Mouse (Mus musculus) CH12.LX (cell line): Measurements from ENCODE around the gene Cnpy1. TPM values are rescaled to one million over a fixed set of nuclear protein-coding genes. Genes with fewer than 3 reads are reported as not detected.

Experiments
- DNase-seq: peaks from one replicate; pipeline ENCODE4 v3.0.0-alpha.2; 2013; ENCODE audit errors: extremely low read depth
- H3K27ac ChIP-seq: 2 replicates; pipeline ENCODE4 v1.5.1; 2012; ENCODE audit warnings: low read depth, mild to moderate bottlenecking, control low read depth, moderate library complexity; ENCODE audit not compliant: insufficient read depth
- H3K27me3 ChIP-seq: replicated peaks from 2 replicates; pipeline ENCODE3; 2012; ENCODE audit warnings: inconsistent platforms
- H3K36me3 ChIP-seq, 2 experiments: replicated peaks in 1 of 2; 2 replicates each; pipeline versions ENCODE3 to v1.6.1; 2012; ENCODE audit warnings: inconsistent platforms in 1 of 2, low read length in 1 of 2, mild to moderate bottlenecking in 1 of 2, mixed read lengths in 1 of 2, moderate library complexity in 1 of 2; ENCODE audit not compliant: control insufficient read depth in 1 of 2, insufficient read depth in 1 of 2
- H3K4me1 ChIP-seq, 2 experiments: 2 replicates each; pipeline ENCODE4 v1.6.1; 2012; ENCODE audit warnings: inconsistent platforms in 1 of 2, moderate library complexity in 1 of 2; ENCODE audit not compliant: insufficient read depth in 2 of 2, control insufficient read depth in 1 of 2
- H3K4me2 ChIP-seq: 2 replicates; pipeline ENCODE4 v1.6.1; 2012; ENCODE audit warnings: low read depth, mild to moderate bottlenecking, control low read depth; ENCODE audit not compliant: poor library complexity, insufficient read depth, severe bottlenecking
- H3K4me3 ChIP-seq, 3 experiments: fragments of 150-350 bp in 1 of 3; sonication (generic) in 1 of 3; replicated peaks in 1 of 3; 2 replicates each; pipeline versions ENCODE3 to v1.5.1; 2011 to 2012; ENCODE audit warnings: low read depth in 2 of 3, low read length in 2 of 3, mild to moderate bottlenecking in 2 of 3, moderate library complexity in 2 of 3, control low read depth in 1 of 3, improper control_type of control experiment in 1 of 3, inconsistent platforms in 1 of 3, mixed read lengths in 1 of 3; ENCODE audit not compliant: poor library complexity in 1 of 3
- H3K79me2 ChIP-seq: replicated peaks from 2 replicates; pipeline ENCODE4 v1.6.1; 2012; ENCODE audit warnings: mild to moderate bottlenecking, moderate library complexity; ENCODE audit not compliant: control insufficient read depth, poor library complexity, insufficient read depth, severe bottlenecking; ENCODE audit errors: extremely low read depth
- H3K9ac ChIP-seq: 2 replicates; pipeline ENCODE4 v1.6.1; 2012; ENCODE audit warnings: low read depth, mild to moderate bottlenecking, control low read depth, moderate library complexity; ENCODE audit not compliant: insufficient read depth
- H3K9me3 ChIP-seq: replicated peaks from 2 replicates; pipeline ENCODE3; 2012; ENCODE audit warnings: low read length, inconsistent platforms, mixed read lengths
- CHD2 ChIP-seq: IDR thresholded peaks from 2 replicates; pipeline ENCODE4 v1.6.1; 2011; ENCODE audit warnings: low read length, improper control_type of control experiment
- ETS1 ChIP-seq: conservative IDR thresholded peaks from 2 replicates; pipeline ENCODE4 v1.6.1; 2012; ENCODE audit warnings: low read depth, mild to moderate bottlenecking, inconsistent platforms, low read length, improper control_type of control experiment, moderate library complexity
- GABPA ChIP-seq: IDR thresholded peaks from 2 replicates; pipeline ENCODE4 v1.6.1; 2012; ENCODE audit warnings: low read depth, low read length, improper control_type of control experiment, inconsistent platforms; ENCODE audit not compliant: insufficient replicate concordance
- IRF4 ChIP-seq: IDR thresholded peaks from 2 replicates; pipeline ENCODE4 v1.6.1; 2014; ENCODE audit warnings: low read depth, mild to moderate bottlenecking, inconsistent platforms, low read length, improper control_type of control experiment
- JUN ChIP-seq: IDR thresholded peaks from 2 replicates; pipeline ENCODE4 v1.6.1; 2011; ENCODE audit warnings: low read depth, mild to moderate bottlenecking, low read length, improper control_type of control experiment, moderate library complexity; ENCODE audit not compliant: insufficient read depth
- JUND ChIP-seq: conservative IDR thresholded peaks from 2 replicates; pipeline ENCODE4 v1.6.1; 2011; ENCODE audit warnings: low read depth, low read length, improper control_type of control experiment
- KAT2A ChIP-seq: IDR thresholded peaks from 2 replicates; pipeline ENCODE4 v1.6.1; 2012; ENCODE audit warnings: low read length, improper control_type of control experiment, inconsistent platforms; ENCODE audit not compliant: insufficient replicate concordance
- MEF2A ChIP-seq: IDR thresholded peaks from 2 replicates; pipeline ENCODE4 v1.6.1; 2014; ENCODE audit warnings: low read depth, mild to moderate bottlenecking, inconsistent platforms, low read length, improper control_type of control experiment, borderline replicate concordance
- MXI1 ChIP-seq: IDR thresholded peaks from 2 replicates; pipeline ENCODE4 v1.6.1; 2011; ENCODE audit warnings: mild to moderate bottlenecking, low read depth, low read length, improper control_type of control experiment
- NELFE ChIP-seq: IDR thresholded peaks from 2 replicates; pipeline ENCODE4 v1.6.1; 2011; ENCODE audit warnings: low read depth, low read length, improper control_type of control experiment
- NRF1 ChIP-seq: IDR thresholded peaks from 2 replicates; pipeline ENCODE4 v1.6.1; 2014; ENCODE audit warnings: low read depth, mild to moderate bottlenecking, inconsistent platforms, low read length, improper control_type of control experiment, moderate library complexity
- POLR2A ChIP-seq: IDR thresholded peaks from 2 replicates; pipeline ENCODE4 v1.6.1; 2011; ENCODE audit warnings: low read depth, mild to moderate bottlenecking, improper control_type of control experiment, low read length
- POLR2AphosphoS2 ChIP-seq: IDR thresholded peaks from 2 replicates; pipeline ENCODE4 v1.6.1; 2011; ENCODE audit warnings: low read depth, low read length, improper control_type of control experiment
- RAD21 ChIP-seq: IDR thresholded peaks from 2 replicates; pipeline ENCODE4 v1.6.1; 2011; ENCODE audit warnings: low read depth, mild to moderate bottlenecking, low read length, improper control_type of control experiment, moderate library complexity
- RCOR1 ChIP-seq: conservative IDR thresholded peaks from 2 replicates; pipeline ENCODE4 v1.6.1; 2012; ENCODE audit warnings: low read depth, mild to moderate bottlenecking, inconsistent platforms, low read length, improper control_type of control experiment
- SMC3 ChIP-seq: IDR thresholded peaks from 2 replicates; pipeline ENCODE4 v1.6.1; 2011; ENCODE audit warnings: low read depth, low read length, improper control_type of control experiment
- TBP ChIP-seq: conservative IDR thresholded peaks from 2 replicates; pipeline ENCODE4 v1.6.1; 2011; ENCODE audit warnings: low read depth, low read length, improper control_type of control experiment
- UBTF ChIP-seq: IDR thresholded peaks from 2 replicates; pipeline ENCODE4 v1.6.1; 2012; ENCODE audit warnings: low read depth, mild to moderate bottlenecking, inconsistent platforms, low read length, improper control_type of control experiment, moderate library complexity
- USF1 ChIP-seq: IDR thresholded peaks from 2 replicates; pipeline ENCODE4 v1.6.1; 2014; ENCODE audit warnings: low read depth, mild to moderate bottlenecking, inconsistent platforms, low read length, improper control_type of control experiment
- ZC3H11A ChIP-seq: IDR thresholded peaks from 2 replicates; pipeline ENCODE4 v1.6.1; 2012; ENCODE audit warnings: low read depth, mild to moderate bottlenecking, inconsistent platforms, low read length, improper control_type of control experiment
- ZKSCAN1 ChIP-seq: IDR thresholded peaks from 2 replicates; pipeline ENCODE4 v1.6.1; 2012; ENCODE audit warnings: low read depth, inconsistent platforms, low read length, improper control_type of control experiment, borderline replicate concordance
- ZNF384 ChIP-seq: IDR thresholded peaks from 2 replicates; pipeline ENCODE4 v1.6.1; 2012; ENCODE audit warnings: low read depth, low read length, improper control_type of control experiment, inconsistent platforms
- dilution Hi-C: fragments of 300-500 bp; cut with MboI; formaldehyde crosslinking; loops from 2 replicates; pipeline ENCODE4 v1.14.3; 2020; ENCODE audit warnings: low sequenced_read_pairs; ENCODE audit not compliant: extremely low pct_unique_long_range_greater_than_20kb, extremely low pct_ligation_motif_present
- in situ Hi-C: fragments of 300-500 bp; cut with MboI; formaldehyde crosslinking; loops from 3 replicates; pipeline ENCODE4 v1.14.3; 2019; ENCODE audit warnings: low sequenced_read_pairs, low pct_ligation_motif_present, low pct_unique_long_range_greater_than_20kb, mixed read lengths
- polyA plus RNA-seq: library from polyadenylated mRNA; unstranded; fragments of >175 nt; gene quantifications from 2 replicates; pipeline ENCODE4 v1.2.1, GENCODE M21; 2012; ENCODE audit warnings: low read depth; ENCODE audit not compliant: insufficient read length
- total RNA-seq, 2 experiments: library from RNA; depleted of rRNA; stranded (reverse); fragments of 300-350 nt in 1 of 2; fragments of >200 nt in 1 of 2; gene quantifications; 2 replicates each; pipeline ENCODE4 v1.2.3; 2012 to 2014

The Cnpy1 gene
- total and polyA plus RNA-seq, 3 experiments = 0.11 to 0.26 TPM; not detected in 1

- no peak overlapping the region for H3K4me2 ChIP-seq
- H3K4me1 ChIP-seq = no peaks in the 10 kb centered on the region
- no peaks in the 10 kb centered on the region for H3K27me3 ChIP-seq
- no peak overlapping the region for H3K9ac ChIP-seq
- TF ChIP-seq RCOR1 (no peak), MXI1 (no peak), UBTF (no peak), POLR2AphosphoS2 (no peak), IRF4 (no peak), POLR2A (no peak), MEF2A (no peak), USF1 (no peak), ZNF384 (no peak), SMC3 (no peak), CHD2 (no peak), ZKSCAN1 (no peak), TBP (no peak), KAT2A (no peak), RAD21 (no peak), JUND (no peak), NELFE (no peak)
- no peaks in the 10 kb centered on the region for H3K9me3 ChIP-seq
- H3K27ac ChIP-seq = no peak overlapping the region
- dilution Hi-C loops = no loop called here
- DNase-seq = no peak
- no peaks in the 10 kb centered on the region for H3K36me3 ChIP-seq
- in situ Hi-C loops = no loop called here
- H3K79me2 ChIP-seq = no peaks in the 10 kb centered on the region
- no peak overlapping the region for H3K4me3 ChIP-seq
Observed at GRCm38 (mm10) chr5:28175570-28175919, 70.1 kb downstream of the Cnpy1 start.

GRCm38 (mm10) chr5:28174876-28175569 lies 70.6 kb downstream of the Cnpy1 start:
- no peaks in the 10 kb centered on the region for H3K79me2 ChIP-seq
- dilution Hi-C loops = no loop called here
- no peak overlapping the region for H3K4me2 ChIP-seq
- in situ Hi-C loops = no loop called here
- TF ChIP-seq TBP (no peak), ETS1 (no peak), JUND (no peak), GABPA (no peak), JUN (no peak), RCOR1 (no peak), ZC3H11A (no peak), NRF1 (no peak), KAT2A (no peak)
- DNase-seq = no peak
- no peaks in the 10 kb centered on the region for H3K9me3 ChIP-seq
- H3K4me3 ChIP-seq = no peak overlapping the region
- H3K36me3 ChIP-seq = no peaks in the 10 kb centered on the region
- H3K9ac ChIP-seq = no peak overlapping the region
- no peak overlapping the region for H3K27ac ChIP-seq
- H3K4me1 ChIP-seq = no peaks in the 10 kb centered on the region
- no peaks in the 10 kb centered on the region for H3K27me3 ChIP-seq
